Mouse (Mus musculus) CH12.LX (cell line): Measurements from ENCODE around the gene Hba-a2.

ENCODE experiments used
- MAZ ChIP-seq: IDR thresholded peaks from 2 replicates; pipeline ENCODE4 v1.6.1; 2012; ENCODE audit warnings: low read depth, mild to moderate bottlenecking, inconsistent platforms, low read length, improper control_type of control experiment, moderate library complexity
- POLR2A ChIP-seq: IDR thresholded peaks from 2 replicates; pipeline ENCODE4 v1.6.1; 2011; ENCODE audit warnings: low read depth, mild to moderate bottlenecking, improper control_type of control experiment, low read length

DNA sequence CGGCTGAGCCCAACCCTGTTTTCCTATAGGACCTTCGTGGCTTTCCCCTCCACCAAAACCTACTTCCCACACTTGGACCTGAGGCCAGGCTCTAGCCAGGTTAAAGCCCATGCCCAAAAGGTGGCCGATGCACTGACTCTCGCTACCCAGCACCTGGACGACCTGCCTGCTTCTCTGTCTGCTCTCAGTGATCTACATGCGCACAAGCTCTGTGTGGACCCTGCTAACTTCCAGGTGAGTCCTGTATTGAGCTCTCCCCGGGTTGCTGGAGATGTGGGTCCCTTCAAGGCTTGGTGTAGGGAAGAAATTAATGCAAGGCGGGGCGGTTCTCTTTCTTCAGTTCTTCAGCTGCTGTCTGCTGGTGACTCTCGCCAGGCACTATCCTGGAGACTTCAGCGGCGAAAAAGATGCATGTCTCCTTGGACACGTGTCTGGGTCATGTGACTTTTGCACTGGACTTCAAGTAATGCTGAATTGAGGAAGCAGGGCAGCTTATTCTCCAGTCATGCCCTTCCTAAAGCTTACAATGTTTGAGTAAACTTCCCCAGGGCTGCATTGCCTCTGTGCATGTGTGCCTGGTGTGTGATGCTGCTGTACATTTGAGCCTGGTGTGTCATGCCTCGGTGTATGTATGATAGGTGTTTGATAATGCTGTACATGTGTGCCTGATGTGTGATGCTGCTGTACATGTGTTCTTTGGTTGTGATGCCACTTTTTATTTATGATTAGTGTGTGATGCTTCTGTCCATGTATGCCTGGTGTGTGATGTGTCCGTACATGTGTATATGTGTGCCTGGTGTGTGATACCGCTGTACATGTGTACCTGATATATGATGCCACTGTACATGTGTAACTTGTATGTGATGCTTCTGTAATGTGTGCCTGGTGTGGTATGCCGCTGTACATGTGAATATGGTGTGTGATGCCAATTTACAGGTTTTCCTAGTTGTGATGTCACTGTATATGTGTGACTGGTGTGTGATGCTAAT is 4.3 kb downstream of the Hba-a2 start:
- TF ChIP-seq POLR2A (no peak), MAZ (no peak)
